Mouse (Mus musculus) midbrain, embryonic 11.5 days (tissue): ENCODE measurements around the gene Zfp715. TPM values are rescaled to one million over a fixed set of nuclear protein-coding genes. Genes with fewer than 3 reads are reported as not detected.
"Not testable (repeated sequence)": the region's sequence is repeated elsewhere in the genome, so short reads cannot be mapped to it uniquely, and the experiment has no call there.

Source experiments
- ATAC-seq: fragments of 200-750 bp; cut with Nextera tagmentation; 2 replicates; pipeline ENCODE4 v1.8.0; 2017; ENCODE audit warnings: moderate TSS enrichment, moderate library complexity; ENCODE audit not compliant: low FRiP score
- DNase-seq: peaks from one replicate; pipeline ENCODE4 v3.0.0; 2015; ENCODE audit warnings: low spot score; ENCODE audit errors: missing footprints
- H3K27ac ChIP-seq: fragments of 300-500 bp; sonication (generic); 2 replicates; pipeline ENCODE4 v1.5.1; 2014; ENCODE audit warnings: low read depth, low read length
- H3K27me3 ChIP-seq: fragments of 300-500 bp; sonication (generic); 2 replicates; pipeline ENCODE4 v1.6.1; 2014; ENCODE audit warnings: mild to moderate bottlenecking, low read length, moderate library complexity, mixed read lengths; ENCODE audit not compliant: control insufficient read depth, insufficient read depth
- H3K36me3 ChIP-seq: fragments of 300-500 bp; sonication (generic); 2 replicates; pipeline ENCODE4 v1.6.1; 2014; ENCODE audit warnings: mild to moderate bottlenecking, low read length, moderate library complexity, mixed read lengths; ENCODE audit not compliant: control insufficient read depth, insufficient read depth
- H3K4me1 ChIP-seq: fragments of 300-500 bp; sonication (generic); 2 replicates; pipeline ENCODE4 v1.6.1; 2014; ENCODE audit warnings: low read length; ENCODE audit not compliant: control insufficient read depth, insufficient read depth
- H3K4me2 ChIP-seq: fragments of 300-500 bp; sonication (generic); 2 replicates; pipeline ENCODE4 v1.6.1; 2014; ENCODE audit warnings: mild to moderate bottlenecking, moderate library complexity
- H3K4me3 ChIP-seq: fragments of 300-500 bp; sonication (generic); 2 replicates; pipeline ENCODE4 v1.5.1; 2014; ENCODE audit warnings: low read depth, low read length
- H3K9ac ChIP-seq: fragments of 300-500 bp; sonication (generic); 2 replicates; pipeline ENCODE4 v1.6.1; 2014; ENCODE audit warnings: low read length
- H3K9me3 ChIP-seq: fragments of 300-500 bp; sonication (generic); 2 replicates; pipeline ENCODE4 v1.6.1; 2016; ENCODE audit warnings: low read length; ENCODE audit not compliant: control insufficient read depth
- WGBS: fragments of 180-500 bp; shearing (Covaris S2); extraction: QIAGEN DNeasy Blood & Tissue Kit; methylation state at CpG from one replicate; pipeline ENCODE4 v1.1.7; 2014; 5-methylcytosine and 5-hydroxymethylcytosine counted together
- polyA plus RNA-seq: library from polyadenylated mRNA; unstranded; fragments of >200 nt; fragmentation: Nextera tagmentation; extraction: Ambion mirVana; gene quantifications from 2 replicates; pipeline ENCODE4 v1.2.1, GENCODE M21; 2014

Gene Zfp715
- polyA plus RNA-seq, 1 experiment from 2014 or later: 14.9 TPM

- Histone ChIP-seq H3K36me3 (no peaks in the 10 kb centered on the region), H3K4me1 (no peaks in the 10 kb centered on the region), H3K4me3 (no peak overlapping the region), H3K4me2 (no peak overlapping the region), H3K9me3 (peaks cover 3% of the 10 kb centered on the region; the same call in 1 of the 2 replicates), H3K27me3 (no peaks in the 10 kb centered on the region), H3K9ac (no peak overlapping the region), H3K27ac (no peak overlapping the region)
- DNase-seq (no peak), ATAC-seq (no peak)
- WGBS: 78% methylated on average over 1 of the region's 1 CpGs
Observed at GRCm38 (mm10) chr7:43273476-43273875, 39.6 kb downstream of the Zfp715 start.

GRCm38 (mm10) chr7:43267359-43267758 lies 45.7 kb downstream of the Zfp715 start:
- not testable (repeated sequence) for H3K4me2 ChIP-seq, H3K4me3 ChIP-seq, H3K9ac ChIP-seq, DNase-seq, H3K4me1 ChIP-seq, H3K9me3 ChIP-seq, ATAC-seq, H3K27me3 ChIP-seq, H3K36me3 ChIP-seq, H3K27ac ChIP-seq
- WGBS: 88% methylated on average over 13 of the region's 13 CpGs

GRCm38 (mm10) chr7:43253540-43253939 lies 59.6 kb downstream of the Zfp715 start:
- Histone ChIP-seq H3K36me3 (no peaks in the 10 kb centered on the region), H3K4me3 (no peak overlapping the region), H3K27me3 (no peaks in the 10 kb centered on the region), H3K27ac (no peak overlapping the region), H3K9ac (no peak overlapping the region), H3K4me1 (no peaks in the 10 kb centered on the region), H3K9me3 (peaks cover 9% of the 10 kb centered on the region; the same call in 1 of the 2 replicates), H3K4me2 (no peak overlapping the region)
- WGBS: 86% methylated on average over 7 of the region's 7 CpGs
- DNase-seq: no peak
- ATAC-seq: no peak

- WGBS: 82% methylated on average over 1 of the region's 1 CpGs
- not testable (repeated sequence) for DNase-seq, ATAC-seq, H3K27ac ChIP-seq, H3K9ac ChIP-seq, H3K9me3 ChIP-seq, H3K4me2 ChIP-seq, H3K4me3 ChIP-seq, H3K27me3 ChIP-seq, H3K36me3 ChIP-seq, H3K4me1 ChIP-seq
Observed at GRCm38 (mm10) chr7:43250718-43251117, 62.4 kb downstream of the Zfp715 start.

Other genes with a start within 250 kb of the Zfp715 start
- gene Zfp936, start 199.1 kb downstream of the Zfp715 start, polyA plus RNA-seq: not detected in 2 replicates
- gene Siglecf, start 38.0 kb upstream of the Zfp715 start, polyA plus RNA-seq: 0.23 and 0.55 TPM in 2 replicates
- gene Siglecg, start 94.9 kb upstream of the Zfp715 start, polyA plus RNA-seq: not detected in 2 replicates
- gene Lim2, start 114.4 kb upstream of the Zfp715 start, polyA plus RNA-seq: 0.20 TPM in 1 of 2 replicates, not detected in the other
- gene Nkg7, start 123.8 kb upstream of the Zfp715 start, polyA plus RNA-seq: 0.19 TPM in 1 of 2 replicates, not detected in the other
- gene Cldnd2, start 127.5 kb upstream of the Zfp715 start, polyA plus RNA-seq: not detected in 2 replicates
- gene Etfb, start 130.8 kb upstream of the Zfp715 start, polyA plus RNA-seq: 187 and 202 TPM in 2 replicates
- gene Gm45233, start 130.8 kb upstream of the Zfp715 start, polyA plus RNA-seq: 0.46 TPM in 1 of 2 replicates, not detected in the other
- gene Vsig10l, start 149.9 kb upstream of the Zfp715 start, polyA plus RNA-seq: 2.2 and 2.4 TPM in 2 replicates
- gene Iglon5, start 176.8 kb upstream of the Zfp715 start, polyA plus RNA-seq: 2.3 and 3.1 TPM in 2 replicates
- gene 4931406B18Rik, start 192.6 kb upstream of the Zfp715 start, polyA plus RNA-seq: not detected in 2 replicates
- gene Cd33, start 231.1 kb upstream of the Zfp715 start, polyA plus RNA-seq: 0.63 and 0.70 TPM in 2 replicates
- 6.7 and 8.7 TPM in 2 replicates for gene Zfp658, start 249.0 kb upstream of the Zfp715 start, polyA plus RNA-seq